Mouse (Mus musculus) ES-E14 (cell line): ENCODE data around the gene Hdgfl2. TPM values are rescaled to one million over a fixed set of nuclear protein-coding genes. Genes with fewer than 3 reads are reported as not detected.

Experiments
- DNase-seq: peaks from one replicate; pipeline ENCODE4 v3.0.0-alpha.2; 2013; ENCODE audit warnings: low read depth, low spot score
- H3K27ac ChIP-seq: 2 replicates; pipeline ENCODE4 v1.5.1; 2012; ENCODE audit warnings: low read depth, mild to moderate bottlenecking, low read length, moderate library complexity, mixed read lengths; ENCODE audit not compliant: poor library complexity, insufficient read depth, severe bottlenecking
- H3K36me3 ChIP-seq: 2 replicates; pipeline ENCODE4 v1.6.1; 2012; ENCODE audit warnings: mild to moderate bottlenecking, low read length, moderate library complexity, mixed read lengths; ENCODE audit not compliant: control insufficient read depth, poor library complexity, insufficient read depth, severe bottlenecking
- H3K4me1 ChIP-seq, 2 experiments: fragments of 150-350 bp in 1 of 2; sonication (generic) in 1 of 2; 2 replicates each; pipeline ENCODE4 v1.6.1; 2012; ENCODE audit warnings: low read length in 2 of 2, mild to moderate bottlenecking in 1 of 2, mixed read lengths in 1 of 2; ENCODE audit not compliant: control insufficient read depth in 2 of 2, insufficient read depth in 2 of 2, poor library complexity in 1 of 2
- H3K4me3 ChIP-seq, 2 experiments: fragments of 150-350 bp in 1 of 2; sonication (generic) in 1 of 2; 2 replicates each; pipeline ENCODE4 v1.5.1; 2012; ENCODE audit warnings: low read length in 2 of 2, low read depth in 1 of 2, mild to moderate bottlenecking in 1 of 2, mixed read lengths in 1 of 2; ENCODE audit not compliant: insufficient read depth in 1 of 2, poor library complexity in 1 of 2, severe bottlenecking in 1 of 2
- H3K9ac ChIP-seq: 2 replicates; pipeline ENCODE4 v1.6.1; 2012; ENCODE audit warnings: low read depth, mild to moderate bottlenecking, low read length, mixed read lengths; ENCODE audit not compliant: poor library complexity, insufficient read depth, severe bottlenecking
- H3K9me3 ChIP-seq: fragments of 150-350 bp; sonication (generic); 2 replicates; pipeline ENCODE4 v1.6.1; 2012; ENCODE audit warnings: low read depth, mild to moderate bottlenecking, low read length; ENCODE audit not compliant: control insufficient read depth, insufficient read depth
- CHD2 ChIP-seq: IDR thresholded peaks from 2 replicates; pipeline ENCODE4 v1.6.1; 2014; ENCODE audit warnings: mild to moderate bottlenecking, low read depth, low read length, inconsistent platforms
- HCFC1 ChIP-seq: IDR thresholded peaks from 2 replicates; pipeline ENCODE4 v1.6.1; 2012; ENCODE audit warnings: low read length, inconsistent platforms, borderline replicate concordance; ENCODE audit not compliant: insufficient read depth
- MAFK ChIP-seq: IDR thresholded peaks from 2 replicates; pipeline ENCODE4 v1.6.1; 2014; ENCODE audit warnings: mild to moderate bottlenecking, low read depth, low read length, inconsistent platforms; ENCODE audit not compliant: insufficient read depth
- ZC3H11A ChIP-seq: IDR thresholded peaks from 2 replicates; pipeline ENCODE4 v1.6.1; 2012; ENCODE audit warnings: low read depth, mild to moderate bottlenecking, inconsistent platforms, low read length, borderline replicate concordance
- ZNF384 ChIP-seq: IDR thresholded peaks from 2 replicates; pipeline ENCODE4 v1.6.1; 2012; ENCODE audit warnings: low read depth, low read length, inconsistent platforms
- in situ Hi-C, 2 experiments: fragments of 600-800 bp; cut with MboI; formaldehyde crosslinking; loops; one replicate each; pipeline ENCODE4 v1.15.1; 2025; ENCODE audit warnings: low sequenced_read_pairs in 2 of 2, inconsistent platforms in 1 of 2; ENCODE audit not compliant: unreplicated experiment in 2 of 2
- total RNA-seq: library from RNA; depleted of rRNA; stranded (reverse); fragments of 300-350 nt; gene quantifications from 2 replicates; pipeline ENCODE4 v1.2.3, GENCODE M21; 2012

Gene Hdgfl2
- total RNA-seq, 1 experiment = 165 TPM

- Histone ChIP-seq H3K4me3 (peak within 1 kb of the TSS; percentile 80 to 91), H3K27ac (peak within 1 kb of the TSS; percentile 51), H3K36me3 (peaks cover 15% of the 10 kb centered on the region), H3K4me1 (peaks cover 2 to 5% of the 10 kb centered on the region in 2 experiments), H3K9me3 (no peaks in the 10 kb centered on the region), H3K9ac (peak within 1 kb of the TSS; percentile 97)
- peak; percentile 96 for DNase-seq
- TF ChIP-seq CHD2 (peak; percentile 98), ZC3H11A (no peak), MAFK (no peak), ZNF384 (no peak), HCFC1 (no peak)
- in situ Hi-C loops = no loop called here
Observed at GRCm38 (mm10) chr17:56040030-56040856, 39.2 kb upstream of the Hdgfl2 start, which contains the start of gene Chaf1a. Chaf1a (plus strand) TSS chr17:56040439.

- no peaks in the 10 kb centered on the region for H3K9me3 ChIP-seq
- no peak for DNase-seq
- in situ Hi-C loops = no loop called here
- peaks cover 0 to 4% of the 10 kb centered on the region in 2 experiments; a peak in 2 of 4 replicates for H3K4me1 ChIP-seq
- peaks cover 19% of the 10 kb centered on the region for H3K36me3 ChIP-seq
- peak overlapping the region; percentile 51 for H3K27ac ChIP-seq
- H3K9ac ChIP-seq = peak overlapping the region; percentile 97
- peak overlapping the region; percentile 80 to 91 for H3K4me3 ChIP-seq
- no peak for TF ChIP-seq ZC3H11A
- TF ChIP-seq ZNF384 = no peak
- no peak for TF ChIP-seq MAFK
- TF ChIP-seq HCFC1 = no peak
- TF ChIP-seq CHD2 = no peak
Observed at GRCm38 (mm10) chr17:56040857-56041163, 38.6 kb upstream of the Hdgfl2 start.

GRCm38 (mm10) chr17:56051369-56051768 is 28.1 kb upstream of the Hdgfl2 start:
- no peak for DNase-seq
- Histone ChIP-seq H3K9me3 (no peaks in the 10 kb centered on the region), H3K36me3 (peaks cover 39% of the 10 kb centered on the region), H3K4me1 (peaks cover 0 to 2% of the 10 kb centered on the region in 2 experiments; a peak in 1 of 4 replicates), H3K4me3 (no peak overlapping the region), H3K9ac (no peak overlapping the region), H3K27ac (no peak overlapping the region)
- TF ChIP-seq MAFK = no peak
- TF ChIP-seq ZNF384 = no peak
- no peak for TF ChIP-seq HCFC1
- no peak for TF ChIP-seq ZC3H11A
- TF ChIP-seq CHD2 = no peak
- in situ Hi-C loops = no loop called here

- DNase-seq = no peak
- Histone ChIP-seq H3K4me3 (no peak overlapping the region), H3K36me3 (peaks cover 48% of the 10 kb centered on the region), H3K9ac (no peak overlapping the region), H3K27ac (no peak overlapping the region), H3K4me1 (peaks cover 0 to 2% of the 10 kb centered on the region in 2 experiments; a peak in 1 of 4 replicates), H3K9me3 (no peaks in the 10 kb centered on the region)
- TF ChIP-seq HCFC1 = no peak
- no peak for TF ChIP-seq MAFK
- TF ChIP-seq ZC3H11A = no peak
- no peak for TF ChIP-seq CHD2
- TF ChIP-seq ZNF384 = no peak
- in situ Hi-C loops = no loop called here
Observed at GRCm38 (mm10) chr17:56054938-56055337, 24.5 kb upstream of the Hdgfl2 start.
